Mouse (Mus musculus) bone marrow macrophage, adult 2 months (primary cell): ENCODE measurements around the gene Kncn.

Experiments used
- CTCF ChIP-seq: IDR thresholded peaks from 2 replicates; pipeline ENCODE4 v1.5.1; 2012; ENCODE audit warnings: low read depth, mild to moderate bottlenecking, low read length, moderate library complexity
- POLR2A ChIP-seq: IDR thresholded peaks from 2 replicates; pipeline ENCODE4 v1.6.1; 2012; ENCODE audit warnings: mild to moderate bottlenecking, low read depth, low read length, borderline replicate concordance

DNA sequence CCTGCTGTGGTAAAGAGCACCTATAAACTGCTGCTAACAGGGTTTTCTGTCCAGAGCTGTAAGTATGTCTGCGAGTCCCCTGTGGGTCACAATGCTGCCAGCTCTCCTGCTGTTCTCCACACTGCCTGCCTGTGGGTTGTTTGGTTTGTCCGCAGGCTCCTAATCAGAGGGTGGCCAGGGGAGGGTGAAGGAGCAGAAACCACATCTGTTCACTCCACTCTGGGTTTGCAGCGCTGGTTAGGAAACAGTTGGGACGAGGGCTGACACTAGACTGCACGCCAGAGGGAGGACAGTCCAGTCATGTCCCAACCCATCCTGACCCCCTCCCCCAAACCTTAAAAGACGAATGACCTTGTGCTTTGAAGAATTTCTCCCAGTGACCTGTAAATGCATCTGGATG, 29.1 kb upstream of the Kncn start:
- TF ChIP-seq CTCF, result no peak
- no peak for TF ChIP-seq POLR2A
